Mouse (Mus musculus) E14TG2a.4 (cell line): ENCODE data around the gene Dzip1l.

Experiments used
- H3K27me3 ChIP-seq: 2 replicates; pipeline ENCODE4 v1.6.1; 2014; ENCODE audit warnings: low read length, control low read depth; ENCODE audit not compliant: insufficient read depth
- H3K36me3 ChIP-seq: 2 replicates; pipeline ENCODE4 v1.6.1; 2014; ENCODE audit warnings: low read length, control low read depth; ENCODE audit not compliant: insufficient read depth
- H3K4me1 ChIP-seq: replicated peaks from 2 replicates; pipeline ENCODE4 v1.6.1; 2014; ENCODE audit warnings: low read depth, low read length, control low read depth
- H3K4me3 ChIP-seq: replicated peaks from 2 replicates; pipeline ENCODE4 v1.5.1; 2014; ENCODE audit warnings: mild to moderate bottlenecking, low read length
- H3K9me3 ChIP-seq: 2 replicates; pipeline ENCODE4 v1.6.1; 2014; ENCODE audit warnings: low read length, control low read depth
- CTCF ChIP-seq: conservative IDR thresholded peaks from 2 replicates; pipeline ENCODE4 v1.5.1; 2014; ENCODE audit warnings: low read length
- NANOG ChIP-seq: IDR thresholded peaks from 2 replicates; pipeline ENCODE4 v1.6.1; 2014; ENCODE audit warnings: borderline replicate concordance, low read length, mixed read lengths
- POU5F1 ChIP-seq: IDR thresholded peaks from 2 replicates; pipeline ENCODE4 v1.6.1; 2014; ENCODE audit warnings: low read length, borderline replicate concordance

The Dzip1l gene

DNA sequence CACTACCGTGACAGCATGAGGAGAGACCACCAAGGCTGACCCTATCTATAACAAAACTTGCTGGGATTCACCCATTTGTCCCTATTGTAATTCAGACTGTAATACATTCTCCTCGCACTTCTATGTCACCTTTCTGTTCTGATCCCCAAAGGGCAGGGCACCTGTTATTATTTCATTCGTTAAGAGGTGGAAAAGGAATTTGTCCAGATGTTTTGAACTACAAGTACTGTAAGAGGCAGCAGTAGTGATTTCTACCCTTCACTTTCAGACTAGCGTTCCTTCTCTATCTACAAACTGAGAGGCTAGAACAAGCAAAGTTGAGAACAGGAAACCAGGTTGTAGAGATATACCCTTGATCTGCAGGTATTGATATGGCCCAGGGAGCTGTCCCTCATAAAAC lies 81.0 kb downstream of the Dzip1l start:
- no peaks in the 10 kb centered on the region for H3K36me3 ChIP-seq
- 0 out of 2 replicates have a peak, but pooled peaks cover 10% of the 10 kb centered on the region for H3K27me3 ChIP-seq
- H3K4me1 ChIP-seq = no peaks in the 10 kb centered on the region; the same call in 1 of the 2 replicates
- TF ChIP-seq POU5F1 = no peak
- TF ChIP-seq NANOG = no peak
- no peak for TF ChIP-seq CTCF
- no peaks in the 10 kb centered on the region for H3K9me3 ChIP-seq
- no peak overlapping the region for H3K4me3 ChIP-seq

DNA sequence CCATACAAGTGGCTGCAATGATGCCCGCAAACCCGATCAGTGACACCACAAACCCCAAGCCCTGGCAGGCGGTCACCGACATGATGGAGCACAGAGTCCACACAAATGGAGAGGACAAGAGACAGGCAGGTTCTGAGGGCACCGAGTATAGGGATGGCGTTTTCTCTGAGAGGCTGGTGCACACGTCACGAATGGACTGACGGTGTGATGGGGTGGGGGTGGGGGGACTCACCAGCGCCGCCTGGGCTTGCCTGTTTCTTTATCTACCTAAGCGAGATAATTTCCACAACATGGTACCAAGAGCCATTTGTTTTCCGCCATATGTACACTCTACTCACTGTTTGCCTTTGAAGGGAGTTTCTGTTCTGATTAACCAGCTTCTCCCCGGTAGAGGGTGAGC lies 87.8 kb downstream of the Dzip1l start, which contains the start of gene Cldn18:
Gene Cldn18 (minus strand): TSS at position 134 of the 400 bp plus-strand sequence.
- no peaks in the 10 kb centered on the region; the same call in 1 of the 2 replicates for H3K9me3 ChIP-seq
- no peaks in the 10 kb centered on the region for H3K36me3 ChIP-seq
- no peaks in the 10 kb centered on the region for H3K27me3 ChIP-seq
- TF ChIP-seq CTCF (no peak), NANOG (no peak), POU5F1 (no peak)
- peaks cover 4% of the 10 kb centered on the region for H3K4me1 ChIP-seq
- H3K4me3 ChIP-seq = peak within 1 kb of the TSS; percentile 24; the same call in 1 of the 2 replicates
